Mouse (Mus musculus): ENCODE results near the gene Themis2. TPM values are rescaled to one million over a fixed set of nuclear protein-coding genes. Genes with fewer than 3 reads are reported as not detected.
"Not testable (repeated sequence)": the region's sequence is repeated elsewhere in the genome, so short reads cannot be mapped to it uniquely, and the experiment has no call there.

The Themis2 gene
- polyA plus RNA-seq, 1 experiment from 2014 or later, result 0.50 TPM

DNA sequence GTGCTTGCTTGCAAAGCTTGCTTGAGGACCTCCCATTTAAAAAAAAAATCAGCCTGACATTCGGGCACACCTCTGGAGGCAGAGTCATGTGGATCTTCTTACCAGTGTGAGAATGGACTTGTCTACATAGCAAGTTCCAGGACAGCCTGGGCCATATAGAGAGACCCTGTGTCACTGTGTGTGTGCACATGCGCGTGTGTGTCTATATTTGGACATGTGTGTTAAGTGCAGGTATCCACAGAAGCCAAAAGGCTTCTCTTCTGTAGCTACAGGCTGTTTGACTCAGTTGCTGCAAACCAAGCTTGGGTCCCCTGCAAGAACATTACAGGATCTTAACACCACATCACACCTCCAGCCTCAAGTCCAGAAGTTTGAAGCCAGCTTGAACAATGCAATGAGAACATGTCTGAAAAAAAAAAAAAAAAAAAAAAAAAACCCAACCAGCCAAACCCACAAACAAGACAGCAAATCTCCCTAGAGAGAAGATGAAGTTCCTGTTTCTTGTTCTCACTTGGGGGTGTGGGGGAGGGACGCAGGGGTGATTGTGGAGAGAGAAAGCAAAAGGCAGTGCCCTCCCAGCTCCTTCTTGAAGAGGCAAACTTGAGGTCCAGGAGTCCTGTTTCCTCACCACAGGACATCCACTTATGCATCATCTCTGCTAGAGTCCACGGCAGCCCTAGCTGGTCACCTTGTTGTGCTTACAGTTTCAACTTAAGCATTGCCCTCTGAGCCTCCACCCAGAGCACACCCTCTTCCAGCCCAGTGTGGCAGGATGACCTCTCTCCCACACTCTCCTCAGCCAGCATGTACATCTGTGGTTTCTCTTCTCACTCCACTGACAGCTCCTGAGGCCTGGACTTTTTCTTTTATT lies 11.8 kb upstream of the Themis2 start:
- H3K9ac ChIP-seq (replicated peaks), result no peak overlapping the region
- no peak for ATAC-seq (ENCODE audit: low FRiP score)
- H3K27me3 ChIP-seq (replicated peaks), result no peaks in the 10 kb centered on the region
- H3K4me1 ChIP-seq, result no peaks in the 10 kb centered on the region
- no peak overlapping the region for H3K4me3 ChIP-seq (replicated peaks)
- H3K9me3 ChIP-seq (replicated peaks), result no peaks in the 10 kb centered on the region
- no peaks in the 10 kb centered on the region for H3K36me3 ChIP-seq
- WGBS, result 82% methylated on average over 5 of the region's 5 CpGs
- no peak overlapping the region for H3K27ac ChIP-seq (replicated peaks)
- no peak overlapping the region for H3K4me2 ChIP-seq

DNA sequence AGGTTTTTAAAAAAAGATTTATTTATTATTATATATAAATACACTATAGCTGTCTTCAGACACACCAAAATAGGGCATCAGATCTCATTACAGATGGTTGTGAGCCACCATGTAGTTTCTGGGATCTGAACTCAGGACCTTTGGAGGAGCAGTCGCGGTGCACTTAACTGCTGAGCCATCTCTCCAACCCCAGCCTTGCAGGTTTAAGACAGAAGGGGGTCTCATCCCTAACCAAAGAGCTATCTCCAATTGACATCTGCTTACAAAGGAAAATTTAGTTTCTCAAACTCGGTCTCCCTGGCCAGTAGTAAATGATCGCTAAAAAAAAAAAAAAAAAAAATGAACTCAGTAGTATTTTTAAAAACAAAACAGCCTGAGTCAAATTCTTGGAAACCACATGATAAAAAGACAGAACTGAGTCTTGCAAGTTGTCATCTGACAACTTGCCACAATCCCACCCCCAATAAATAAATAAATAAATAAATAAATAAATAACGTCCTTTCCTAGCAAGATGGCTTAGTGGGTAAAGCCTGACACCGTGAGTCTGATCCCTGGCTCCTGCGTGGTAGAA lies 10.5 kb upstream of the Themis2 start:
- 92% methylated on average over 7 of the region's 7 CpGs for WGBS
- no peaks in the 10 kb centered on the region for H3K9me3 ChIP-seq (replicated peaks)
- H3K36me3 ChIP-seq, result no peaks in the 10 kb centered on the region
- no peak for ATAC-seq (ENCODE audit: low FRiP score)
- H3K4me3 ChIP-seq (replicated peaks), result no peak overlapping the region
- no peak overlapping the region for H3K9ac ChIP-seq (replicated peaks)
- no peak overlapping the region for H3K4me2 ChIP-seq
- no peaks in the 10 kb centered on the region for H3K4me1 ChIP-seq
- H3K27me3 ChIP-seq (replicated peaks), result no peaks in the 10 kb centered on the region
- no peak overlapping the region for H3K27ac ChIP-seq (replicated peaks)

- Histone ChIP-seq H3K9me3 (replicated peaks) (no peaks in the 10 kb centered on the region), H3K36me3 (no peaks in the 10 kb centered on the region), H3K4me1 (no peaks in the 10 kb centered on the region), H3K27ac (replicated peaks) (no peak overlapping the region), H3K4me3 (replicated peaks) (no peak overlapping the region), H3K9ac (replicated peaks) (no peak overlapping the region), H3K27me3 (replicated peaks) (no peaks in the 10 kb centered on the region), H3K4me2 (no peak overlapping the region)
- WGBS, result 89% methylated on average over 12 of the region's 12 CpGs
- ATAC-seq (ENCODE audit: low FRiP score), result no peak
Measured at GRCm38 (mm10) chr4:132805599-132806197, 9.5 kb upstream of the Themis2 start.

DNA sequence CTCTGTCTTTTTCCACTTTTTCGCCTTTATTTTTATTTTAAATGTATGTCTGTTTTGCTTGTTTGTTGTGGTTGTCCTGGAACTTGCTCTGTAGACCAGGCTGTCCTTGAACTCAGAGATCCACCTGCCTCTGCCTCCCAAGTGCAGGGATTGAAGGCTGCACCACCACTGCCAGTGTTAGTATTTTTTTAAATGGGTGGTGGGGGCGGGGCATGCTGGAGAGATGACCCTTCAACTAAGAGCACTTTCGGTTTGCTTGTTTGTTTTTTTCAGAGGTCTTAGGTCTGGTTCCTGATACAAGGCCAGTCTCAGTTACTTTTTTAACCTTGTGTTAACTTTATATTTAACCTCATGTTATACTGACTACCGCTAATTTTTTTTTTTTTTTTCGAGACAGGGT lies 9.0 kb upstream of the Themis2 start:
- no peak overlapping the region for H3K4me2 ChIP-seq
- 87% methylated on average over 5 of the region's 5 CpGs for WGBS
- no peak overlapping the region for H3K4me3 ChIP-seq (replicated peaks)
- no peak overlapping the region for H3K27ac ChIP-seq (replicated peaks)
- no peaks in the 10 kb centered on the region for H3K9me3 ChIP-seq (replicated peaks)
- no peaks in the 10 kb centered on the region for H3K27me3 ChIP-seq (replicated peaks)
- H3K4me1 ChIP-seq, result no peaks in the 10 kb centered on the region
- ATAC-seq (ENCODE audit: low FRiP score), result no peak
- H3K36me3 ChIP-seq, result no peaks in the 10 kb centered on the region
- H3K9ac ChIP-seq (replicated peaks), result no peak overlapping the region

DNA sequence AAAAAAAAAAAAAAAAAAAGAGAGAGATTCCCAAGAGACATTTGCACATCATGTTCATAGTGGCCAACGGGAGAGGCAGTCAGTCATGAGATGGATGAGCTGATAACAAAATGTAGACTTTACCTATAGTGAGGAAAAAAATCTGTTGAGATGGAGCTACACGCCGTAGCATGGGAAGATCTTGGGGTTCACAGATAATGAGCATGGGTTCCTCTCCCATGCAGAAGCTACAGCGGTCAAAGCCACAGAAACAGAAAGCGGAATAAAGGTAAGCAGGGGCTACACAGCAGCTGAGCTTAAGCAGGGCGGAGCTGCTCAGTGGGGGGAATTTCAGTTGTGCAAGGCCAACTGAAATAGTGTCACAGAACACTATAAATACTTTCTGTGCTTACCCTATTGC lies 8.1 kb upstream of the Themis2 start:
- H3K4me3 ChIP-seq (replicated peaks), result no peak overlapping the region
- no peak overlapping the region for H3K9ac ChIP-seq (replicated peaks)
- ATAC-seq (ENCODE audit: low FRiP score), result no peak
- H3K27ac ChIP-seq (replicated peaks), result no peak overlapping the region
- WGBS, result 92% methylated on average over 6 of the region's 6 CpGs
- H3K4me1 ChIP-seq, result no peaks in the 10 kb centered on the region
- no peaks in the 10 kb centered on the region for H3K27me3 ChIP-seq (replicated peaks)
- H3K36me3 ChIP-seq, result no peaks in the 10 kb centered on the region
- H3K4me2 ChIP-seq, result no peak overlapping the region
- no peaks in the 10 kb centered on the region for H3K9me3 ChIP-seq (replicated peaks)

GRCm38 (mm10) chr4:132803876-132804275 lies 7.7 kb upstream of the Themis2 start:
- no peaks in the 10 kb centered on the region for H3K9me3 ChIP-seq (replicated peaks)
- H3K9ac ChIP-seq (replicated peaks), result no peak overlapping the region
- no peaks in the 10 kb centered on the region for H3K36me3 ChIP-seq
- no peak overlapping the region for H3K4me3 ChIP-seq (replicated peaks)
- no peaks in the 10 kb centered on the region for H3K27me3 ChIP-seq (replicated peaks)
- ATAC-seq (ENCODE audit: low FRiP score), result no peak
- H3K4me1 ChIP-seq, result no peaks in the 10 kb centered on the region
- no peak overlapping the region for H3K4me2 ChIP-seq
- 98% methylated on average over 7 of the region's 7 CpGs for whole genome bisulfite sequencing
- H3K27ac ChIP-seq (replicated peaks), result no peak overlapping the region

DNA sequence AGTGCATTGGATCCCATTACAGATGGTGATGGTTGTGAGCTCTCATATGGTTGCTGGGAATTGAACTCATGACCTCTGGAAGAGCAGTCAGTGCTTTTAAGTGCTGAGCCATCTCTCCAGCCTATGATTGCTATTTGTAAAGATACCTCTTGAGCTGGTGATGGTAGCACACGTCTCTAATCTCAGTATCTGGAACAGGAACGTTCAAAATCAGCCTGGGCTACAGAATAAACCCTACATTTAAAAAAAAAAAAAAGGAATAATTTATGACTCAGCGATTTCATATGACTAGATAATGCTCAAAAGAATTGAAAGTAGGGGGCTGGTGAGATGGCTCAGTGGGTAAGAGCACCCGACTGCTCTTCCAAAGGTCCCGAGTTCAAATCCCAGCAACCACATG lies 7.0 kb upstream of the Themis2 start:
- H3K9me3 ChIP-seq (replicated peaks), result no peaks in the 10 kb centered on the region
- H3K4me1 ChIP-seq, result no peaks in the 10 kb centered on the region
- ATAC-seq (ENCODE audit: low FRiP score), result no peak
- no peaks in the 10 kb centered on the region for H3K36me3 ChIP-seq
- 95% methylated on average over 5 of the region's 5 CpGs for WGBS
- H3K4me3 ChIP-seq (replicated peaks), result no peak overlapping the region
- no peak overlapping the region for H3K9ac ChIP-seq (replicated peaks)
- no peaks in the 10 kb centered on the region for H3K27me3 ChIP-seq (replicated peaks)
- no peak overlapping the region for H3K4me2 ChIP-seq
- no peak overlapping the region for H3K27ac ChIP-seq (replicated peaks)

- WGBS, result 65% methylated on average over 16 of the region's 16 CpGs
Measured at GRCm38 (mm10) chr4:132802171-132802637, 6.0 kb upstream of the Themis2 start.

GRCm38 (mm10) chr4:132801176-132802077 lies 5.2 kb upstream of the Themis2 start:
- no peaks in the 10 kb centered on the region for H3K4me1 ChIP-seq
- H3K27ac ChIP-seq (replicated peaks), result no peak overlapping the region
- no peaks in the 10 kb centered on the region for H3K36me3 ChIP-seq
- no peaks in the 10 kb centered on the region for H3K9me3 ChIP-seq (replicated peaks)
- no peak overlapping the region for H3K4me3 ChIP-seq (replicated peaks)
- ATAC-seq (ENCODE audit: low FRiP score), result no peak
- H3K4me2 ChIP-seq, result no peak overlapping the region
- WGBS, result 81% methylated on average over 18 of the region's 18 CpGs
- peaks cover 9% of the 10 kb centered on the region; the same call in 1 of the 2 replicates for H3K27me3 ChIP-seq (replicated peaks)
- no peak overlapping the region for H3K9ac ChIP-seq (replicated peaks)

More at GRCm38 (mm10) chr4:132802171-132802637, 6.0 kb upstream of the Themis2 start:
- no peak overlapping the region for H3K9ac ChIP-seq (replicated peaks)
- ATAC-seq (ENCODE audit: low FRiP score), result no peak
- H3K4me1 ChIP-seq, result no peaks in the 10 kb centered on the region
- H3K9me3 ChIP-seq (replicated peaks), result no peaks in the 10 kb centered on the region
- H3K27ac ChIP-seq (replicated peaks), result no peak overlapping the region
- H3K27me3 ChIP-seq (replicated peaks), result peaks cover 7% of the 10 kb centered on the region; the same call in 1 of the 2 replicates
- no peak overlapping the region for H3K4me2 ChIP-seq
- no peaks in the 10 kb centered on the region for H3K36me3 ChIP-seq
- no peak overlapping the region for H3K4me3 ChIP-seq (replicated peaks)

GRCm38 (mm10) chr4:132799845-132800244 lies 3.7 kb upstream of the Themis2 start:
- H3K9me3 ChIP-seq (replicated peaks), result no peaks in the 10 kb centered on the region
- peaks cover 3% of the 10 kb centered on the region for H3K4me1 ChIP-seq
- no peaks in the 10 kb centered on the region for H3K36me3 ChIP-seq
- no peak for ATAC-seq (ENCODE audit: low FRiP score)
- H3K4me3 ChIP-seq (replicated peaks), result no peak overlapping the region
- peaks cover 20% of the 10 kb centered on the region for H3K27me3 ChIP-seq (replicated peaks)
- 91% methylated on average over 4 of the region's 4 CpGs for WGBS
- no peak overlapping the region for H3K9ac ChIP-seq (replicated peaks)
- H3K27ac ChIP-seq (replicated peaks), result no peak overlapping the region
- no peak overlapping the region for H3K4me2 ChIP-seq

DNA sequence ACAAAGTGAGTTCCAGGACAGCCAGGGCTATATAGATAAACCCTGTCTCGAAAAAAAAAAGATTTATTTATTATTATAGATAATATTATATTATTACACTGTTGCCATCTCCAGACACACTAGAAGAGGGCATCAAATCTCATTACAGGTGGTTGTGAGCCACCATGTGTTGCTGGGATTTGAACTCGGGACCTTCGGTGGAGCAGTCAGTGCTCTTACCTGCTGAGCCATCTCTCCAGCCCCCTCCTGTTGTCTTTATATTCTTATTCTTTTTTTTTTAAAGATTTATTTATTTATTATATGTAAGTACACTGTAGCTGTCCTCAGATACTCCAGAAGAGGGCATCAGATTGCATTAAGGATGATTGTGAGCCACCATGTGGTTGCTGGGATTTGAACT lies 2.5 kb upstream of the Themis2 start:
- H3K27me3 ChIP-seq (replicated peaks), result peaks cover 24% of the 10 kb centered on the region
- not testable (repeated sequence) for H3K36me3 ChIP-seq; H3K4me3 ChIP-seq (replicated peaks); H3K4me2 ChIP-seq; H3K27ac ChIP-seq (replicated peaks); ATAC-seq (ENCODE audit: low FRiP score); H3K9me3 ChIP-seq (replicated peaks); H3K4me1 ChIP-seq; H3K9ac ChIP-seq (replicated peaks)
- 84% methylated on average over 3 of the region's 3 CpGs for WGBS

All from neural tube, embryonic 15.5 days (tissue).